Mouse (Mus musculus) cerebellum, adult 9-11 months (tissue): ENCODE data around the gene Hist2h3c1.

Experiments used
- DNase-seq: peaks from one replicate; pipeline ENCODE4 v3.0.0; 2022

Hist2h3c1 gene

GRCm38 (mm10) chr3:96292641-96293040 lies 46.2 kb downstream of the Hist2h3c1 start:
- DNase-seq, result no peak

GRCm38 (mm10) chr3:96293368-96293767 lies 46.9 kb downstream of the Hist2h3c1 start:
- DNase-seq, result no peak

DNA sequence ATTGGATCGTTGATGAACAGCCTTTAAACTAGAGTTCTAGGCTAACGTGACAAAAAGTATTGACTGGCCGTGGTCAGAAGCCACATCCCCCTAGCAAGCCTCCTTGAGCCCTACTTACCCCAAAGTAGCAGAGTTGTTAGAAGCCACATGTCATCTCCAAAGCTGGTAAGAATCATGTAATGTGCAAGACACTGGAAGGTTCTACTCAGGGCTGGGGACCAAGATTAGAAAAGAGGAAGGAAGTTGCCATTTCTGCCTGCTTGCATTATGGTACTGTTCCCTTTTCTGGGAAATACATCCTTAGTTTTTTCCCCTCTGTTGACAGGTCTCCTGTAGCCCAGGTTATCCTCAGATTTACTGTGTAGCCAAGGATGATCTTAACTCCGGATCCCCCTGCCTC lies 47.3 kb downstream of the Hist2h3c1 start, which contains the start of gene Fcgr1:
Fcgr1 (minus strand) TSS at position 183 of the 400 bp plus-strand sequence.
- no peak for DNase-seq
